Mouse (Mus musculus) G1E (cell line): ENCODE results near the gene Crim1. TPM values are rescaled to one million over a fixed set of nuclear protein-coding genes. Genes with fewer than 3 reads are reported as not detected.

Experiments used
- ATAC-seq: 2 replicates; pipeline ENCODE4 v1.8.0; 2016; ENCODE audit warnings: mild to moderate bottlenecking; ENCODE audit not compliant: insufficient number of reproducible peaks, poor library complexity, low FRiP score, severe bottlenecking; ENCODE audit errors: extremely low read depth
- DNase-seq: peaks from one replicate; pipeline ENCODE4 v3.0.0; 2012; ENCODE audit warnings: low spot score
- H3K27me3 ChIP-seq: 2 replicates; pipeline ENCODE4 v1.6.1; 2012; ENCODE audit warnings: mild to moderate bottlenecking, low read length, inconsistent platforms; ENCODE audit not compliant: insufficient read depth
- H3K36me3 ChIP-seq: replicated peaks from 2 replicates; pipeline ENCODE3; 2012; ENCODE audit warnings: mild to moderate bottlenecking, inconsistent platforms
- H3K4me1 ChIP-seq: 2 replicates; pipeline ENCODE4 v1.6.1; 2012; ENCODE audit warnings: low read depth, low read length, inconsistent platforms, mixed read lengths; ENCODE audit not compliant: insufficient read depth
- H3K4me3 ChIP-seq: 2 replicates; pipeline ENCODE4 v1.5.1; 2012; ENCODE audit warnings: low read depth, mild to moderate bottlenecking, inconsistent platforms, low read length, moderate library complexity, mixed read lengths
- H3K9me3 ChIP-seq: replicated peaks from 2 replicates; pipeline ENCODE4 v1.6.1; 2012; ENCODE audit warnings: inconsistent platforms
- CTCF ChIP-seq: IDR thresholded peaks from 2 replicates; pipeline ENCODE4 v1.5.1; 2012; ENCODE audit warnings: low read depth, low read length, inconsistent platforms, mixed read lengths
- GATA1 ChIP-seq: IDR thresholded peaks from 2 replicates; pipeline ENCODE4 v1.6.1; 2012; ENCODE audit warnings: borderline replicate concordance, low read length, inconsistent platforms, mixed read lengths
- GATA2 ChIP-seq: IDR thresholded peaks from 2 replicates; pipeline ENCODE4 v1.6.1; 2012; ENCODE audit warnings: low read depth, low read length, inconsistent platforms, borderline replicate concordance
- POLR2AphosphoS5 ChIP-seq: IDR thresholded peaks from 2 replicates; pipeline ENCODE4 v1.6.1; 2012; ENCODE audit warnings: low read depth, low read length, inconsistent platforms; ENCODE audit not compliant: insufficient replicate concordance
- TAL1 ChIP-seq: conservative IDR thresholded peaks from 2 replicates; pipeline ENCODE4 v1.6.1; 2012; ENCODE audit warnings: low read depth, low read length, inconsistent platforms, mixed read lengths
- polyA plus RNA-seq: library from polyadenylated mRNA; stranded (reverse); fragments of >175 nt; gene quantifications from 2 replicates; pipeline ENCODE4 v1.2.3, GENCODE M21; 2012
- total RNA-seq, 2 experiments: library from RNA; stranded (forward) in 1 of 2; stranded (reverse) in 1 of 2; fragments of 200-1000 nt in 1 of 2; fragments of >200 nt in 1 of 2; fragmentation: Nextera tagmentation in 1 of 2; gene quantifications; 2 replicates each; pipeline ENCODE4 v1.2.3; 2014 to 2017

The Crim1 gene
- total and polyA plus RNA-seq, 3 experiments, result 20.3 to 37.8 (median 21.9) TPM

DNA sequence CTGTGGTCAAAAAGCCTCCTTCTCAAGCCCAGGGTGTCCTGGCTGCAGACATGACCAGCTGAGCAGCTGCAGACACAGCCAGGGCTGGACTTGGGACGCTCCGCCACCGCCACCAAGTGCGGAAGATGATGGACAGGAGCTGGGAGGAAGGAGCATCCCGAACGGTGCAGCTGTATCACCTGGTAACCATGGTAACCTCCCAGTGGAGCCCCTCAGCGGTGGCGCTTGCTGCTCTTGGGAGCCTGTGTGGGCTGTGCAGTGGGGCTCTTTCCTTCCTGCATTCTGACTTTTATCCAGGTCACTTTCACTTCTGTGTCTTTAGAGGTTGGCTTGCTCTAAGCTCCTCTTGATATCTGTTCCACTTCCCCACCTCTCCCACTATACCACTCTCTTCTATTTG is 54.2 kb downstream of the Crim1 start:
- peaks cover 46% of the 10 kb centered on the region for H3K4me1 ChIP-seq
- peaks cover 58% of the 10 kb centered on the region for H3K36me3 ChIP-seq
- no peak for ATAC-seq
- no peak overlapping the region for H3K4me3 ChIP-seq
- TF ChIP-seq CTCF (no peak), POLR2AphosphoS5 (no peak), TAL1 (no peak), GATA2 (no peak), GATA1 (no peak)
- H3K27me3 ChIP-seq, result no peaks in the 10 kb centered on the region
- no peaks in the 10 kb centered on the region for H3K9me3 ChIP-seq
- no peak for DNase-seq

DNA sequence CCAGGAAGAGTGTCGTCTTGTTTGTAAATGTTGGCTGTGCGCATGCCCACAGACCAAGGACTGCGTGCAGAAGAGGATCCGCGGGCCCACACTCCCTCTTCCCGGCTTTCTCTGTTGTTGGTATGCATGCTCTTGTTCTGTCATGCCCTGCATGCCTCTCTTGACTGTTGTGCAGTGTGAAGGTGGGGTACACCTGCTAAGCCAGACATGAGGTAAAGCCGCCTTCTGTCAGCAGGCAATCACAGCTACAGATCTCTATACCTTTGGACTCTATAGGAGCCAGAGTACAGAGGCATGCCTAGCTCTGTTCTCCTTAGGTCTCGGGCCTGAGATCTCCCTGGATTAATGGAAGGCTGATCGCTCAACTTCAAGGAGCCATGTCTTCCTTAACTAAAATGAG is 55.7 kb downstream of the Crim1 start:
- DNase-seq (no peak), ATAC-seq (no peak)
- Histone ChIP-seq H3K36me3 (peaks cover 63% of the 10 kb centered on the region), H3K4me3 (no peak overlapping the region), H3K27me3 (no peaks in the 10 kb centered on the region), H3K9me3 (no peaks in the 10 kb centered on the region), H3K4me1 (peaks cover 40% of the 10 kb centered on the region)
- TF ChIP-seq TAL1 (no peak), CTCF (no peak), GATA1 (no peak)

GRCm38 (mm10) chr17:78256534-78256933 is 56.5 kb downstream of the Crim1 start:
- H3K4me3 ChIP-seq, result no peak overlapping the region
- no peaks in the 10 kb centered on the region for H3K9me3 ChIP-seq
- DNase-seq (no peak), ATAC-seq (no peak)
- H3K36me3 ChIP-seq, result peaks cover 58% of the 10 kb centered on the region
- TF ChIP-seq GATA2, result no peak
- no peak for TF ChIP-seq TAL1
- TF ChIP-seq GATA1, result no peak
- TF ChIP-seq POLR2AphosphoS5, result no peak
- TF ChIP-seq CTCF, result no peak
- no peaks in the 10 kb centered on the region for H3K27me3 ChIP-seq
- H3K4me1 ChIP-seq, result peaks cover 40% of the 10 kb centered on the region

DNA sequence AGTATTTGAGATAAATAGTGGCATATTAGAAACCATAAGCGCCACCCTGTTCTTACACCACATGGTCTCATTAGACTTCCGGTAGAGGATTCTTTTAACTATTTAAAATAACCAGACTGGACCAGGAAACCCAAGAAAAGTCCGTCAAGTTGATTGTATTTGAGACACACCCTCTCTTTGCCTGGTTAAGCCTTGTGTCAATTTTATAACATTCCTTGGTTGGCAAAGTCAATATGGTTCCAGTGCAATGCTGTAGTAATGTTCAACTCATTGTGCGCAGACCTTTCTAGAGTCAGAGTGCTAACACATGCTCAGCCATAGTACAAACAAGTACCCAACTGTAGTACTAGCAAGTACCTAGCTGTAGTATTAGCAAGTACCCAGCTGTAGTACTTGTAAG is 61.6 kb downstream of the Crim1 start:
- no peak for DNase-seq
- H3K36me3 ChIP-seq, result peaks cover 57% of the 10 kb centered on the region
- H3K9me3 ChIP-seq, result no peaks in the 10 kb centered on the region
- no peak overlapping the region for H3K4me3 ChIP-seq
- no peak for TF ChIP-seq GATA2
- TF ChIP-seq POLR2AphosphoS5, result no peak
- TF ChIP-seq CTCF, result no peak
- no peak for TF ChIP-seq GATA1
- no peak for TF ChIP-seq TAL1
- H3K4me1 ChIP-seq, result peaks cover 16% of the 10 kb centered on the region
- no peak for ATAC-seq
- no peaks in the 10 kb centered on the region for H3K27me3 ChIP-seq

- no peaks in the 10 kb centered on the region for H3K9me3 ChIP-seq
- H3K36me3 ChIP-seq, result peaks cover 47% of the 10 kb centered on the region
- TF ChIP-seq GATA2, result no peak
- TF ChIP-seq POLR2AphosphoS5, result no peak
- TF ChIP-seq TAL1, result no peak
- TF ChIP-seq GATA1, result no peak
- DNase-seq, result no peak
- peaks cover 34% of the 10 kb centered on the region for H3K4me1 ChIP-seq
- H3K4me3 ChIP-seq, result no peak overlapping the region
- no peak for ATAC-seq
- no peaks in the 10 kb centered on the region for H3K27me3 ChIP-seq
Observed at GRCm38 (mm10) chr17:78264116-78264515, 64.1 kb downstream of the Crim1 start.

GRCm38 (mm10) chr17:78265135-78265534 is 65.1 kb downstream of the Crim1 start:
- TF ChIP-seq CTCF (no peak), GATA2 (no peak), TAL1 (no peak), GATA1 (no peak), POLR2AphosphoS5 (no peak)
- no peak for ATAC-seq
- Histone ChIP-seq H3K27me3 (no peaks in the 10 kb centered on the region), H3K36me3 (peaks cover 43% of the 10 kb centered on the region), H3K4me3 (no peak overlapping the region), H3K9me3 (no peaks in the 10 kb centered on the region), H3K4me1 (peaks cover 43% of the 10 kb centered on the region)
- DNase-seq, result no peak

- no peak for TF ChIP-seq TAL1
- no peak for TF ChIP-seq CTCF
- no peak for TF ChIP-seq POLR2AphosphoS5
- TF ChIP-seq GATA2, result no peak
- no peak for TF ChIP-seq GATA1
- no peak overlapping the region for H3K4me3 ChIP-seq
- no peaks in the 10 kb centered on the region for H3K27me3 ChIP-seq
- peaks cover 51% of the 10 kb centered on the region for H3K4me1 ChIP-seq
- ATAC-seq, result no peak
- peaks cover 45% of the 10 kb centered on the region for H3K36me3 ChIP-seq
- no peaks in the 10 kb centered on the region for H3K9me3 ChIP-seq
- no peak for DNase-seq
Observed at GRCm38 (mm10) chr17:78266271-78266670, 66.2 kb downstream of the Crim1 start.
